Mouse (Mus musculus) lung, adult 2 months (tissue): ENCODE data around the gene Nat14.

Experiments used
- CTCF ChIP-seq: fragments of 200-500 bp; IDR thresholded peaks from 2 replicates; pipeline ENCODE4 v1.5.1; 2011; ENCODE audit warnings: mild to moderate bottlenecking, low read length, control low read depth; ENCODE audit not compliant: insufficient read depth
- POLR2A ChIP-seq: fragments of 200-500 bp; IDR thresholded peaks from 2 replicates; pipeline ENCODE4 v1.6.1; 2011; ENCODE audit warnings: low read depth, mild to moderate bottlenecking, control low read depth, low read length, borderline replicate concordance; ENCODE audit errors: extremely low read depth

GRCm38 (mm10) chr7:4953815-4954445, 32.1 kb downstream of the Nat14 start:
- TF ChIP-seq CTCF = no peak
- TF ChIP-seq POLR2A = no peak
